Mouse (Mus musculus) testis, adult 2 months (tissue): Measurements from ENCODE around the gene Cacna1d.

Experiments used
- CTCF ChIP-seq: fragments of 200-500 bp; IDR thresholded peaks from 2 replicates; pipeline ENCODE4 v1.5.1; 2012; ENCODE audit warnings: low read depth, mild to moderate bottlenecking, inconsistent platforms, low read length, moderate library complexity; ENCODE audit not compliant: control insufficient read depth, insufficient read depth, insufficient replicate concordance
- POLR2A ChIP-seq: fragments of 200-500 bp; IDR thresholded peaks from 2 replicates; pipeline ENCODE4 v1.6.1; 2012; ENCODE audit warnings: low read depth, mild to moderate bottlenecking, inconsistent platforms, low read length, moderate library complexity; ENCODE audit not compliant: control insufficient read depth

DNA sequence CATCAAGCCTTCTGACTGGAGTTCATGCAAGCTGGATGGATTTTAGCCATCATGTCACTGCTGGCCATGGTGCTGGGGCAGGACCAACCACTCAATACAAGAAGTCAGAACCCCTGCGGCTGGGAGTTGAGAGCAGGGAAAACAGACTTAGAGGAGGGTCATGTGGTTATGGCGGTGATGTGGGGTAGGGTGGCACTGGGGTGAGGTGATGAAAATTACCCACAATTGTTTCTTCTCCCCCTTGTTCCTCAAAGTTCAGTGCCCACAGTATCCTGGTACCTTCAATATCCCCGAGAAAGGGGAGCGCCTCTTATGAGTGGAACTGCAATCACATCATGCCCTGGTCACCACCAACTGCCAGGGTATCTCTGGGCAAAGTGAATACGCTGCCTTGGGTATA, 239.9 kb downstream of the Cacna1d start:
- no peak for TF ChIP-seq CTCF
- TF ChIP-seq POLR2A, result no peak
